Mouse (Mus musculus) brain, embryonic 14.5 days (tissue): ENCODE results near the gene Nectin1.

Experiments
- CTCF ChIP-seq: fragments of 200-500 bp; IDR thresholded peaks from 2 replicates; pipeline ENCODE4 v1.5.1; 2012; ENCODE audit warnings: inconsistent platforms, mild to moderate bottlenecking, moderate library complexity, borderline replicate concordance; ENCODE audit not compliant: insufficient read depth, insufficient read length; ENCODE audit errors: extremely low read depth
- POLR2A ChIP-seq: fragments of 200-500 bp; IDR thresholded peaks from 2 replicates; pipeline ENCODE4 v1.6.1; 2012; ENCODE audit warnings: mild to moderate bottlenecking, inconsistent platforms, borderline replicate concordance; ENCODE audit not compliant: poor library complexity, insufficient read depth, insufficient read length, severe bottlenecking; ENCODE audit errors: extremely low read depth

GRCm38 (mm10) chr9:43780883-43781282 lies 37.1 kb downstream of the Nectin1 start:
- TF ChIP-seq CTCF (no peak), POLR2A (no peak)
